Mouse (Mus musculus): Measurements from ENCODE around the gene Dlg4.
"Not testable (repeated sequence)": the region's sequence is repeated elsewhere in the genome, so short reads cannot be mapped to it uniquely, and the experiment has no call there.

Dlg4 gene

DNA sequence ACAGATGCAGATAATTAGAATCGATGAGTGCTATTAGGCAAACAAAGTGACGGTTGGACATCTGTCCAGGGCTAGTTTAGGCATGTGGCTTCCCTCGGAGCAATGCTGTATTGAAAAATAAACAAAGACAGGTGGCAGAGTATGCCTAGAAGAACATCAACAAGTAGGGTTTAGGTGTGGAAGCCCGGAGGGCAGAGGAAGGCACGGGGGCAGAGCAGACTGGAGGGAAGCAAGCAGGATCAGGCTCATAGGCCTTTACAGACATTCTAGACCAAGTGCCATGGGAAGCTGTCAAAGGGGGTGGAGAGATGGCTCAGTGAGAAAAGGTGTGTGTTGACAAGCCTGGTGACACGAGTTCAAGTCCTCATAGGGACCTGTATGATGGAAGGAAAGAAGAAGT lies 32.6 kb downstream of the Dlg4 start:
- DNase-seq (ENCODE audit: extremely low spot score): no peak

DNA sequence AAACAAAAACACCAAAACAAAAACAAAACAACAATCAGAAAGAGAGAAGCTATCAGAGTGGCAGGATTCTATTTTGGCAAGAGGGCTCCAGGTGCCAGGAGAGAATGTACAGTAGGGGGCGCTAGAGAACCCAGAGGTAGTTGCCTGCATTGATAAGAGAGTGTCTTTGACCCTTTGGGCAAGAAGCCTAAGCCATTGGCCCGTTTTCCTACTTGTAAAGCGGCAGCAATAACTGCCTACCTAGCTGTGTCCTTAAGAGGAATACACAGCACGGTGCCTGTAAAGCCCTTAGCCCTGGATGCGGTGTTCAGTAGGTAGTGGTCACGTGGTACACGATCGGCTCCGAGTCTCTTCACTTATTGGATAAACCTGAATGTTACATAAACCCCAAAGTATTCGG lies 33.1 kb downstream of the Dlg4 start:
- DNase-seq (ENCODE audit: extremely low spot score): no peak

DNA sequence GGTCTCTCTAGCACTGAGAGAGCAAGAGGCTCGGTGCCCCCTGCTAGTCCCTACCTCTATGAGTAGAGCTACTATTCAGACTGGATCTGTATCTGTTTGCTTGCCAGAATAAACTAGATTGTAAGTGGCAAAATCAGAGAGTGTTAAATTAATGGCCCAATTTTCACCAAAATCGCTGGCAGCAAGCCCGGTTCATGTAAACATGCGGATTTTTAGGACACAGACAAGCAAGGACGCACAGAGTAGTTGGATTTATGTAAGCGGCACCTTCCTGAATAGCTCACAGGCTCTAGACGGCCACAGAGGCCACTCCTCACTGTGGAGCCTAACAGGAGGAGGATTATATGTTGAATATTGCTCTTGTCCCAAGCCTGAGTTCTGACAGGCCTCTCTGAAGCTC lies 36.4 kb downstream of the Dlg4 start:
- no peak for DNase-seq (ENCODE audit: extremely low spot score)

DNA sequence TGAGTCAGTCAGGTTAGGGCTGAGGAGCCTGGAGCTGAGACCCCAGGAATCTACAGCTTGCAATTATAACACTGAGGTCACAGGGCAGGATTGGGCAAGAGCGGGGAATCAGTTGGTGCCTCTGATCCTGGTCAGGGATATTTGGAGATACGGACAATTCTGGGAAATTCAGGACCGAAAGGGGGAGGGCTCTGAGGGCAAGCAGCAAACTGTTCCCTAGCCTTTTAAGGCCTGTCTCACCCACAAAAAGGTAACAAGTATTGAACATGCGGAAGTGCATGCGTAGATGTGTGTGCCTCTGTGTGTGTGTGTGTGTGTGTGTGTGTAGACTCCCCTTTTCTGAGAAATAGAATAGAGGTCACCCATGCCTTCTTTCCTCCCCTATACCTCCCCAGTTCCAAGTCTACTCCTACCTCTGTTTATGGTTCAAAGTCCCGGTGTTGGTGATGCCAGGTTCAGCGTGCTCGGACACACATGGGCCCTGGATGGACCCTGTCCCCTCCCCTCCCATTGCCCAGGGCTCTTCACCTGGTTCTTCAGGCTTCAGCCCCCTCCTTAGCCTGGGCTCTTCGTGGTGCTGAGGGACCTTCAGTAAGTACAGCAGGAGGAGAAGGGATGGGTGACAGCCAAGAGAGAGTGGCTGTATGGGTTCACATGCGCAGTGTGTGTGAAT lies 37.3 kb downstream of the Dlg4 start, which contains the start of gene Asgr1:
Gene Asgr1 (plus strand): TSS at position 188 of the 673 bp plus-strand sequence.
- DNase-seq (ENCODE audit: extremely low spot score): no peak

DNA sequence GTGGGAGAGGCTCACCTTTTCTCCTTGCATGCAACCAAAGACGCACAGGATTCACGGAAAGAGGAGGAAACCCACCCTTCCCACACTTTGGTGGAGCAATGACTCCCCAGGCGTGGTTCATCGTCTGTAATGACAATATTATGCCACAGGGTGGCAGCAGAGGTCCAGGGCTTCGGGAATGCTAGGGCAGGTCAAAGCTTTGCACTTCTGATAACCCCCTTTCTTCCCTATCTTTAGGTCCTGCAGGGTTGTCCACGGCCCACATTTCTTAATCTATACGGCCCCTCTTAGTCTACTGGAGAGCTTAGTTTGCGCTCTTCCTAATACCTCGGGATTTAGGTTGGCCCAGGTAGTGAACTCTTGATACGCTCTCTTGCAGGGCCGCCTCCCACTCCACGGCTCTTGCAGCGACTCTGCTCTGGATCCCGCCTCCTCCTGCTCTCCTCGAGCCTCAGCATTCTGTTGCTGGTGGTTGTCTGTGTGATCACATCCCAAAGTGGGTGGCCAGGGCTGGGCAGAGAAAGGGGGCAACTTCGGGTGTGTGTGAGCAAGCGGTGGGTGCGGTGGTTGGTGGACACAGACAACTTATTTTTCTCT lies 39.0 kb downstream of the Dlg4 start:
- peak; percentile 87 for DNase-seq (ENCODE audit: extremely low spot score)

DNA sequence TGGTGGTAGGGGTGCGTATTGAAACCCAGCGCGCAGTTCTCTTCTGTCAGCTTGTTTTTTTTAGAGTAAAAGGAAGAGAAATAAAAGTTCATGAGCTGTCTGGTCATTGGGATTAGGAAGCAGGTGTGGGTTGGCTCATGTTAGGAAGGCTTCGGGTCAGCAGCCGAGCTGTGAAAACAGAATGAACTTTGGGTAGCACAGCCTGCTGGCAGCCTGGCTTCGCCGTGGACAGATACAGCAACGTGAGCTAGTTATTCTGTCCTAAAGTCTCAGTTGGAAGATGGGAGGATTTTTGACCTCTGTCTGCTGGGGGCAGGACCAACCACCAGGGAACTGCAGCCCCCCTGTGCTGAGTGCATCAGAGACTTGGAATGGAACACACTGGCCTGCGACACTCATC lies 41.1 kb downstream of the Dlg4 start:
- DNase-seq (ENCODE audit: extremely low spot score): no peak

DNA sequence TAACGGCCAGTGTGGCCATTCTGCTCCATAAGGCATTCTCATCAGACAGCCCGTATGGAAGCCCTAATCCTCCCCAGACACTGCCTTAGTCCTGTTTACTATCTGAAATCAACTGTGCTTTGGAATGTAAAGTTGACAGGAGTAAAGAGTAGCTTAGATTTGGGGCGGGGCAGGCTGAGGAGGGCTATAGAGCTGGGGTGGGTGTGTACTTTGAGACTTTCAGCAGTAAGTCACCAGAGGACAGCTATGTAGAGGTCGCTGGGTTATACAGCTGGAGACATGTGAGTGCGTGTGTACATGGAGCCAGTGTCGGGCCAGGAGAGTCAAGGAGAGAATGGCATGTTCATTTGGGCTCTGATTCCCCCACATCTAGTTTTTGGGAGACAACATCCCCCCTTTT lies 43.2 kb downstream of the Dlg4 start:
- no peak for DNase-seq (ENCODE audit: extremely low spot score)

DNA sequence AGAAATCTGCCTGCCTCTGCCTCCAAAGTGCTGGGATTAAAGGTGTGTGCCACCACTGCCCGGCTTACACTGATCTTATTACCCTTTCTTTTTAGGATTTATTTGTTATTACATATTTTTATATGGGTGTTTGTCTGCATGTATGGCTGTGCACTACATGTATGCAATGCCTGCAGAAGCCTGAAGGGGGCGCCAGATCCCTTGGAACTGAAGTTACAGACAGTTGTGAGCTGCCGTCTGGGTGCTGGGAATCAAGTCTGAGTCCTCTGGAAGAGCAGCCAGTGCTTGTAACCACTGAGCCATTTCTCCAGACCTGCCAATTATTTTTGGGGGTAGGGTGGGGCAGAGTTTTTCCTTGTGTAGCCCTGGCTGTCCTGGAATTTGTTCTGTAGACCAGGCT lies 46.3 kb downstream of the Dlg4 start:
- DNase-seq (ENCODE audit: extremely low spot score): no peak

DNA sequence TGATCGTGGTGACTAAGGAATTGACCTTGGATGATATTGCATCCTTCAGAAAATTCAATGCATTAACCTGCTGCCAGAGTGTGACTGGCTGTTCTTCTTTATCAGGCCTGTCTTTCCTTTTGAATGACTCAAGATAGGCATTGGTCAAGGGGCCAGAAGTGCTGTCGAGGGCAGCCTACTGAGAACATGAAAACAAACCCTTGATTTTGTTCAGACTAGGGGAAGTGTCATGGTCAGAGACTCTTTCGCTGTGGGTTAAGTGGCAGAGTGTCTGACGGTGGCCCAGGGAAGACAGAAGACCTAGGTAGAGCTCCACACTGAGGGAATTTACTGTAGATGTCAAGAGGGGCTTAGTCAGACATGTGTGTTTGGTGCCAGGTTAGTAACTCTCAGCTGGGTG lies 50.0 kb downstream of the Dlg4 start:
- DNase-seq (ENCODE audit: extremely low spot score): no peak

DNA sequence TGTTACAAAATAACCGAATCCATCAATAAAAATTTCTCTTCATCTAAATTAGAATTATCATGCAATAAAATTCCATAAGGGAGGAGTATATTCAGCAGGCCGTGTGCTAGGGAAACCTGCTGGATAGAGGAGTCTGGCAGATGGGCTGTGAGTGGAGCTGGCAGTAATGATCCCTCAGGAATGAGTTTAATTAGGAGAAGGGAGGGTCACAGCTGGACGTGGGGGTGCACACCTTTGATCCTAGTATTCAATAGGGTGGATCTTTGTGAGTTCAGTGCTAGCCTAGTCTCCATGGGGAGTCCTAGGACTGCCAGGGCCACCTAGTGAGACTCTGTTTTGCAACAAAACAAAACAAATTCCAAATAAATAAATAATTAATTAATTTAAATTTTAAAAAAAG lies 51.5 kb downstream of the Dlg4 start:
- no peak for DNase-seq (ENCODE audit: extremely low spot score)

DNA sequence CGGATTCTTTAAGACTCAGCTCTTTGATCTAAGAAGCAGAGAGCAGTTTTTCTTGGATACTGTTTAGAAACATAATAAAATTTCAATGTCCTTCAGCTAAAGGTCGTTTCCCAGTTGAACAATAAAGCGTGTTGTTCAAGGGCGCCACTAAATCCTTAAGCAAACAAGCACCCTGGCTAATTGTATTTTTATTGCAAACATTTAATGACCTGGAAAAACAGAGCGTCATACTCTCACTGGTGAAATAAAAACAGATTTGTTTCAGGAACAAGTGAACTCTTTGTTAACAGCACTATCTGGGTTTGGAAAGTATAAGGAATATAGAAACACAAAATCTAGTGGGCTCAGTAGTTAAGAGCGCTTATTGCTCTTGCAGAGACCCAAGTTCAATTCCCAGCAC lies 53.3 kb downstream of the Dlg4 start:
- DNase-seq (ENCODE audit: extremely low spot score): no peak

DNA sequence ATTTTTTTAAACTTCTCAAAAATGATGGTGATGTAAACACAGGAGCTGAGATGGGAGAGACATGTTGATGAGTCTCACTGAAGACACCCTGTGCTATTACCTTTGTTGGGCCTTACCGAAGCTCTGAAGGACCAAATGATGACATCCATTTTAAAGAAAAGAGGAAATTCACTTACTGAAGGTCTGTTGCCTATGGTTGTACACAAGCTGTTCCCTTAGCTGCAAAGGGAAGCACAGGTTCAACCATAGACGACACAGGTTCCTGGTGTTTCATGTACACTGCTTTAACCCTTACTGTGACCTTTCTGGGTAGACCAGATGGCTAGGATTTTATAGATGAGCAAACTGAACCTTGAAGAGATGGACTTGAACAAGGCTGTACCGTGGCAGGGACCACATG lies 53.9 kb downstream of the Dlg4 start:
- DNase-seq (ENCODE audit: extremely low spot score): not testable (repeated sequence)

DNA sequence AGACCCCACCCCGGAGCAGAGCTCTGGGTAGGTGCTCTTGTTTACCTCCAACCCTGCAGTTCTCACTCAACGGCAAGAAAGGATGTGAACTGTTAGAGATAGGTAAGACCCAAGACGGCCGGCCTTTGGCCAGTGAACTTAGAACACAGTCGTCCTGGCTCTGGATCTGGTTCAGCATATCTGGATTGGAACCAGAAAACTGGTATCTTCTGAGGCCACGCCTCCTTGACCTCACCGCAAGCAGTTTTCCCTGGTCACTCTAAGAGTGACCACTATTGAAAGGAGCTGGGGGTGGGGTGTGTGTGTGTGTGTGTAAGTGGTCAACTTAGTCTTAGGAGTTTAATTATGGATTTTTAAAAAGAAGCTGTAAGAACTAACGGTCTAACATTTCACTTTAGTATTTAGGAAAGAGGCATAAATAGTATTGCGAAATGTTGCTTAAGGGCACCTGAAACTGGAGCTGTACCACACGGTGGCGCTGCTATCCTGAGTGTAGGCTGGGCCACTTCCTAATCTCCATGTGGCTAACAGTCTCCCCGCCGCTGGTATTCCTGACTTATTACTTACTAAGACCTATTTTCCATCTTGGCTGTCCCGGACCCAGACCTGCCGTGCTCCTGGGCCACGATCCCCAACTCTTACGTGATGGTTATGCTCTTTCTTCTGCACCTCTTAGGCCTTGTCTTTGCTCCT lies 57.8 kb downstream of the Dlg4 start:
- DNase-seq (ENCODE audit: extremely low spot score): peak; percentile 72

DNA sequence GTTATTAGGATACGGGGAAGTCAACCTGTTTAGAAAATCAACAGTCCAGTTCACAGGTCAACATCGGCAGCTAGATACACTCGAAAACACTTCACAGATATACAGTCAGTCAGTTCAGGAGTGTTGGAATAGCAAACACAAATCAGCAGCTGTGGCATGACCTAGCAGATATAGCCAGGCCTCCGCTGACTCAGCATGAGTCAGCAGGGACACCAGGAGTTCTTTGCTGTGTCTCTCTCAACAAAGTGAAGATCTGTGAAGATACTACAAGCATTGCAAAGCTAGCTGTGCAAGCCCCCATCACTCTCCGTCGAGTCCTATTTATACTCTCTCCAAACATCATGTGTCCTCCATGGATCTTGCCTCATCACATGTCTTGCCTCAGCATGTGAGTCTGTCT lies 58.8 kb downstream of the Dlg4 start:
- no peak for DNase-seq (ENCODE audit: extremely low spot score)

DNA sequence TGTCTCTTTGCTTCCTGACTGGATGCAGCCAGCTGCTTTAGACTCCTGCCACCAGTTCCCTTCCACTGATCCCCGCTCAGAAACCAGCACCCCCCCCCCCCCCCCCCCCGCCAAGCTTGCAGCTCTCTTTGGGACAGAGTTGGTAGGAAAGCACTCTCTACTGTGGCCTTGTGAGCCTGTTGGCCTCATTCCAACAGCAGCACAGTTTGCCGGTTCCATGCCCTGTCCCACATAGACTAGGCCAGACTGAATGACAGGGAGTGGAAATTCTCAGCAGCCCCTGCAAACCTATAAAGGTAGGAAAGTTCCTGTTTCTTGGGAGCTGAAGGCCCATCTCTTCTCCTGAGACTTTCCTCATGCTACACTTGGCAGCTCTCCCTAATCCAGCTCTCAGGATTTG lies 60.7 kb downstream of the Dlg4 start:
- no peak for DNase-seq (ENCODE audit: extremely low spot score)

DNA sequence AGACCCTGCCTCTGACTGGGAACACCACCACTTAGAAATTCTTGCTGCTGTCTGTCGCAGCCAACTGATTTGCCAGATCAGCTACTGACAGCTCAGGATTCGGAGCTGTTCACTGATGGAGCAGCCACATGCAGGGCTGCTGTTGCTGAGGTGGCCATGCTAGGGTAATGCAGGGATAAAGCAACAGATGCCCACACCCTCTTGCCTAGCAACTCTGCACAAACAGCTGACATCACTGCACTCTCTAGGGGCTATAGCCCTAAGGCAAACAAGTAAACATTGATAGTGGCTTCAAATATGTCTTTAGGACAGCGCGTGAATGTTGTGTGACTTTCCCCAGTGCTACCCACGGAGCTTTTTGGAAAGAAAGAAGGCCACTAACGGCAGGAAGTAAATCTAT lies 62.4 kb downstream of the Dlg4 start:
- no peak for DNase-seq (ENCODE audit: extremely low spot score)

DNA sequence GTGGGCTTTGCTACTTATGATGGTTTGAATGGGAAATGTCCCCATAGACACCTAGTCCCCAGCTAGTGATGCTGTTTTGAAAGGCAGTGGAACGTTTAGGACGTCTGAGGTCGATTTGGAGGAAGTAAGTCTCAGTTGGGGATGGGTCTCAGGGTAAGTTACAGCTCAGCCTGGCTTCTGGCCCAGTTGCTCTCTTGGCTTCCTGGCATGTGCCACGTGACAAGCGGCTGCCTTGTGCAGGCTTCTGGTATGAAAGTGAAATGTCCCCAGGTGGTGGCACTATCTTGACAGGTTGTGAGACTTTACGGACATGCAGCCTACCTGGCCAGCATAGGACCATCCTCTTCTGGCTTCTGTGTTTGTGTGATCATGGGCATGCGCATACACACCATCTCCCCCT lies 63.2 kb downstream of the Dlg4 start:
- DNase-seq (ENCODE audit: extremely low spot score): no peak

DNA sequence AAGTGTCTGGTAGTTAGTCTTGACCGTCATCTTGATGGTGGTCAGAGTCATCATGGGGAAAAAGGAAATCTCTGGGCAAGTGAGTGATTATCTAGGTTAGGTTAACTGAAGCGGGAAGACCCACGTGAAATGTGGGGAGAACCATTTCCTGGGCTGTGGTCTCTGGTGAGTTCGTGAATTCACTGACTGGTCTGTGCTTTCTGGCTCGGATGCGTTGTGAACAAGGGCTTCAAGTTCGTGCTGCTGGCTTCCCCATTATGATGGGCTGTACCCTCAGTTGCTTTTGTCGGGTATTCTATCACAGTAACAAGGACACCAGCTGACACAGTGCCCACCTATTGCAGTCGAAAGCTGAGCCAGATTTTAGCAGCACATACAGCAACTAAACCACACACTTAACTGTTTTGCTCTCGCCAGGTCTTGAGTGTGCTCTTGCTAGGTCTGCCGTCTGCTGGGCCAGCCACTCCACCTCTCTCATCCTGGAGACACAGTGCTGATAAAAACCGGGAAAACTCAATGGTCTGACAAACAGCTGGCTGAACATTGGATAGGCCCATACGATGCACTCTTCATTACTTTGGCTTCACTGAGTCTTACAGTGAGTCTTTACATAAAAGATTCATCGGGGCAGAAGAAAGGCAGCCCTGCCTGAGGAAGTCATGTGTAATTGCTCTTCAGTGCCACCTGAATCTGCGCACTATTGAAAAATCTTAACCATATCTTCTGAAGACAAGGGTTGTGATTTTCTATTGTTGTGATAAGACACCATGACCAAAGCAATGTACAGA lies 64.3 kb downstream of the Dlg4 start:
- no peak for DNase-seq (ENCODE audit: extremely low spot score)

DNA sequence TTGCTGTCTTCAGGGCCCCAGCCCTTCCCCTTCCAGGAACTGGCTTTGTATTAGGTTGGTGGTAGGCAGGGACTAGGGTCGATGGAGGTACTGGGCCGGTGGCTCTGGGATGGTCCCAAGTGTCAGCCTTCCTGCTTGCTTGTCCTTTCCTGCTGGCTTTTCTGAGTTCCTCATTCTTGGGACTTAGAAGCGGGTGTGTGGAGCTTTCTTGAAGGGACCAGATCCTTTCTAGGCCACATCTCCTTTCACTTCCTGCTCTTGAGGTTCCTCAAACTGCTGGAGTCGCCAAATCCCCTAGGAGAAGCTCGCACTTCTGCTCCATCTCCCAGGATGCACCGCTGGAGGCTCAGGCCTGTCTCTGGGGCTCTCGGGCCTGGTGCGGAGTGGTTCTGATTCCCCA lies 67.8 kb downstream of the Dlg4 start:
- DNase-seq (ENCODE audit: extremely low spot score): no peak

DNA sequence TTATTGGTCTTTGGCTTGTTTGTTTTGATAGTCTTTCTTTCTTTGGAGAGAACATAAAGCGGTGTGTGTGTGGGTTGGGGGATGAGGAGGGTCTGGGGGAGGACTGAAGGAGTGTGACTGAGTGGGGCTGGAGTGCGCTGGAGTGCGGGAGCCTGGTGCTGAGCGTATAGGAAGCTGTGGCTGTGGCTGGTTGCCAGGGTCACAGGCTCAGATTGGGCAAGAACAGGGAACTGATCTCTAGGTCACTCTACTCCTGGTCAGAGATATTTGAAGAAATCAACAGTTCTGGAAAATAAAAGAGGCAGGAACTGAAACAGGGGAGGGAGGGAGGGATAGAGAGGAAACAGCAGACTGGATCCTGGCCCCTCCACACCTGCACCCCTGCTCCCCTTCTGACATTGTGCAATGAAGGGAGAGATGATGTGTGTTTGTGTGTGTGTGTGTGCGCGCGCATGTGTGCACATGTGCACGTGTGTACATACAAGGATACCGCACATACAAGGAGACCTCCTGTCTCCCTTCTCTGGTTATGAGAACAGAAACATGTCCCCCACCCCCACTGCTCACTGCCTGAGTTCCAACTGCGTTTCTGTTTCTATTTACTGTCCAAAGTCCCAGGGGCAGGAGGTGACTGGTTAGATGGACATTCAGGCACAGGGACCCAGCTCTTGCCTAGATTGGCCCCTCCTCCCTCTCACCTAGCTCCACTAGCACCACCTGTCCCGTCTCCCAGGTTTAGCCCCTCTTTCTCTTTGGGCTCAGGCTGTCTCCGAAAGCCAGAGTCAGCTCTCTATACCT lies 75.4 kb downstream of the Dlg4 start, which contains the start of gene Asgr2:
Gene Asgr2 (plus strand): TSS at position 659 of the 798 bp plus-strand sequence.
- DNase-seq (ENCODE audit: extremely low spot score): no peak
